ENCODE assay signal across 8 mouse cellular contexts in genomic region chr8:11779844-11780634, GRCm38 (mm10). TPM values are rescaled to one million over a fixed set of nuclear protein-coding genes. Genes with fewer than 3 reads are reported as not detected.
DNase-seq lines count a peak whose midpoint lies in the region; ATAC-seq lines count a peak whose summit lies in the region.

No protein-coding gene starts in this region.

- H3K27me3 ChIP-seq in forebrain, embryonic 15.5 days = no peaks in the 10 kb centered on the region
- H3K27me3 ChIP-seq in kidney, embryonic 16.5 days (ENCODE audit: insufficient read depth, low read length) = no peaks in the 10 kb centered on the region

- peak; percentile 42 for DNase-seq in adrenal gland, postnatal 14 days
- no peak for DNase-seq in adrenal gland, postnatal 25 days
- DNase-seq in 416B (ENCODE audit: low read depth) = peak; percentile 73
- DNase-seq in retina, embryonic 14.5 days (ENCODE audit: low spot score) = no peak

- H3K27ac ChIP-seq in forebrain, embryonic 15.5 days (replicated peaks) = peak overlapping the region; percentile 51
- H3K27ac ChIP-seq in kidney, embryonic 16.5 days (ENCODE audit: low read length) = peak overlapping the region; percentile 73
- H3K27ac ChIP-seq in macrophage = peak overlapping the region; percentile 93

- H3K4me2 ChIP-seq in forebrain, embryonic 15.5 days (replicated peaks) = no peak overlapping the region
- H3K4me2 ChIP-seq in kidney, embryonic 16.5 days (replicated peaks; ENCODE audit: low read depth, low read length) = peak overlapping the region; percentile 41

- H3K9me3 ChIP-seq in forebrain, embryonic 15.5 days = no peaks in the 10 kb centered on the region
- H3K9me3 ChIP-seq in kidney, embryonic 16.5 days (ENCODE audit: low read length) = no peaks in the 10 kb centered on the region

- peaks cover 99% of the 10 kb centered on the region for H3K79me2 ChIP-seq in macrophage (ENCODE audit: inconsistent target)

- ATAC-seq in forebrain, embryonic 15.5 days (replicated peaks) = no peak
- ATAC-seq in kidney, embryonic 16.5 days (ENCODE audit: low FRiP score, low TSS enrichment) = peak; percentile 43; the same call in 1 of the 2 replicates
- ATAC-seq in monocyte, adult 5-6 weeks (replicated peaks; ENCODE audit: insufficient number of reproducible peaks, low FRiP score, low TSS enrichment, poor library complexity, severe bottlenecking) = no peak

- 69% methylated on average over 10 of the region's 10 CpGs for WGBS in forebrain, embryonic 15.5 days
- 71% methylated on average over 10 of the region's 10 CpGs for WGBS in kidney, embryonic 16.5 days
- 54% methylated on average over 9 of the region's 10 CpGs for WGBS in macrophage (ENCODE audit: missing documents)

- H3K9ac ChIP-seq in forebrain, embryonic 15.5 days (replicated peaks) = no peak overlapping the region
- H3K9ac ChIP-seq in kidney, embryonic 16.5 days (replicated peaks; ENCODE audit: low read length) = peak overlapping the region; percentile 39

- peaks cover 44% of the 10 kb centered on the region for H3K4me1 ChIP-seq in forebrain, embryonic 15.5 days
- H3K4me1 ChIP-seq in kidney, embryonic 16.5 days (ENCODE audit: insufficient read depth, low read length) = peaks cover 30% of the 10 kb centered on the region

- peaks cover 26% of the 10 kb centered on the region for H3K36me3 ChIP-seq in forebrain, embryonic 15.5 days
- H3K36me3 ChIP-seq in kidney, embryonic 16.5 days (ENCODE audit: insufficient read depth, low read length) = peaks cover 25% of the 10 kb centered on the region
- H3K36me3 ChIP-seq in macrophage (ENCODE audit: inconsistent target) = peaks cover 17% of the 10 kb centered on the region; the same call in 1 of the 2 replicates

- no peak overlapping the region for H3K4me3 ChIP-seq in forebrain, embryonic 15.5 days
- H3K4me3 ChIP-seq in kidney, embryonic 16.5 days (ENCODE audit: low read length) = peak overlapping the region; percentile 28
- peak overlapping the region; percentile 43 for H3K4me3 ChIP-seq in macrophage (ENCODE audit: inconsistent target)

RNA-seq across cellular contexts. Expression of gene Arhgef7, which starts 52.5 kb away (rescaled TPM):
- total RNA-seq in adrenal gland, postnatal 14 days (2021) = 54.4 and 64.5 TPM in 2 replicates
- 47.8 and 56.5 TPM in 2 replicates for total RNA-seq in adrenal gland, postnatal 25 days (2021)
- polyA plus RNA-seq in forebrain, embryonic 15.5 days (2015; fragmentation: Nextera tagmentation; extraction: Ambion mirVana) = 77.1 and 86.4 TPM in 2 replicates
- polyA plus RNA-seq in kidney, embryonic 16.5 days (2015; fragmentation: Nextera tagmentation; extraction: Ambion mirVana) = 43.3 and 46.2 TPM in 2 replicates
- total RNA-seq in macrophage (2018; cell fraction: chromatin; rRNA removed) = 100 to 1,000 TPM in 22 of 26 experiments, 10 to 100 TPM in 4; 76.7 to 355 (median 199) TPM
- total RNA-seq in macrophage (2018; cell fraction: cytosol; rRNA removed) = 10 to 100 TPM; 40.4 to 73.6 (median 56.5) TPM
- total RNA-seq in macrophage (2018; cell fraction: nucleus; rRNA removed) = 100 to 1,000 TPM in 16 of 26 experiments, 10 to 100 TPM in 10; 58.9 to 339 (median 108) TPM
- polyA plus RNA-seq in macrophage (2018) = 45.4 to 121 TPM (median 50.2 TPM) in 3 replicates
- 24.6 to 43.1 TPM (median 27.3 TPM) in 3 replicates for total RNA-seq in monocyte, adult 5-6 weeks (2017)

Comparison
In these comparisons a context has a peak if more than half of its experiments do, and no peak if none do; other contexts are left out.
1. DNase-seq: peak in adrenal gland, postnatal 14 days (single experiment) and 416B (single experiment); none in adrenal gland, postnatal 25 days (single experiment) and retina, embryonic 14.5 days (single experiment).
2. Peak in every context shown above with its lines, with median percentiles within 50 percentile points of each other: H3K27ac ChIP-seq.